Mouse (Mus musculus) heart, embryonic 16.5 days (tissue): ENCODE data around the gene Kansl1. TPM values are rescaled to one million over a fixed set of nuclear protein-coding genes. Genes with fewer than 3 reads are reported as not detected.
A peak's percentile ranks its signal among the peaks of the same experiment; 100 is the strongest.

ENCODE experiments used
- ATAC-seq: fragments of 200-750 bp; cut with Nextera tagmentation; replicated peaks from 2 replicates; pipeline ENCODE4 v1.8.0; 2017; ENCODE audit warnings: moderate number of reproducible peaks; ENCODE audit not compliant: insufficient read depth, low FRiP score; ENCODE audit errors: extremely low read depth
- H3K27ac ChIP-seq: fragments of 300-500 bp; sonication (generic); 2 replicates; pipeline ENCODE4 v1.5.1; 2014; ENCODE audit warnings: mild to moderate bottlenecking, low read length, control low read depth, moderate library complexity
- H3K27me3 ChIP-seq: fragments of 300-500 bp; sonication (generic); 2 replicates; pipeline ENCODE4 v1.6.1; 2014; ENCODE audit warnings: low read length, mixed read lengths; ENCODE audit not compliant: control insufficient read depth, insufficient read depth
- H3K36me3 ChIP-seq: fragments of 300-500 bp; sonication (generic); 2 replicates; pipeline ENCODE4 v1.6.1; 2014; ENCODE audit not compliant: control insufficient read depth, insufficient read depth
- H3K4me1 ChIP-seq: fragments of 300-500 bp; sonication (generic); 2 replicates; pipeline ENCODE4 v1.6.1; 2014; ENCODE audit warnings: low read length, mixed read lengths; ENCODE audit not compliant: control insufficient read depth, insufficient read depth
- H3K4me2 ChIP-seq: fragments of 300-500 bp; sonication (generic); 2 replicates; pipeline ENCODE4 v1.6.1; 2014; ENCODE audit warnings: low read depth, mild to moderate bottlenecking, control low read depth, low read length
- H3K4me3 ChIP-seq: fragments of 300-500 bp; sonication (generic); 2 replicates; pipeline ENCODE4 v1.5.1; 2014; ENCODE audit warnings: mild to moderate bottlenecking, control low read depth, low read length
- H3K9ac ChIP-seq: fragments of 300-500 bp; sonication (generic); 2 replicates; pipeline ENCODE4 v1.6.1; 2014; ENCODE audit warnings: low read length, control low read depth
- H3K9me3 ChIP-seq: fragments of 300-500 bp; sonication (generic); replicated peaks from 2 replicates; pipeline ENCODE4 v1.6.1; 2016; ENCODE audit warnings: low read length; ENCODE audit not compliant: control insufficient read depth
- WGBS: fragments of 180-500 bp; shearing (Covaris S2); extraction: QIAGEN DNeasy Blood & Tissue Kit; methylation state at CpG from one replicate; pipeline ENCODE4 v1.1.7; 2014; 5-methylcytosine and 5-hydroxymethylcytosine counted together
- polyA plus RNA-seq: library from polyadenylated mRNA; unstranded; fragments of >200 nt; fragmentation: Nextera tagmentation; extraction: Ambion mirVana; gene quantifications from 2 replicates; pipeline ENCODE4 v1.2.1, GENCODE M21; 2015

Gene Kansl1
- polyA plus RNA-seq, 1 experiment from 2014 or later = 12.5 TPM

GRCm38 (mm10) chr11:104432251-104432650, 36.4 kb downstream of the Kansl1 start:
- H3K9ac ChIP-seq = no peak overlapping the region

GRCm38 (mm10) chr11:104431807-104432206, 36.9 kb downstream of the Kansl1 start:
- ATAC-seq = no peak

More at GRCm38 (mm10) chr11:104432251-104432650, 36.4 kb downstream of the Kansl1 start:
- H3K27ac ChIP-seq = no peak overlapping the region
- H3K36me3 ChIP-seq = no peaks in the 10 kb centered on the region
- no peak overlapping the region for H3K4me2 ChIP-seq
- H3K4me3 ChIP-seq = no peak overlapping the region
- no peaks in the 10 kb centered on the region for H3K27me3 ChIP-seq
- H3K4me1 ChIP-seq = peaks cover 22% of the 10 kb centered on the region
- no peak for ATAC-seq
- H3K9me3 ChIP-seq = no peaks in the 10 kb centered on the region

GRCm38 (mm10) chr11:104424727-104425416, 43.8 kb downstream of the Kansl1 start:
- Histone ChIP-seq H3K4me3 (0 out of 2 replicates have a peak overlapping the region, but pooled peaks have one; percentile 15), H3K4me2 (no peak overlapping the region), H3K27ac (peak overlapping the region; percentile 44; the same call in 1 of the 2 replicates), H3K27me3 (no peaks in the 10 kb centered on the region), H3K9ac (no peak overlapping the region), H3K36me3 (peaks cover 19% of the 10 kb centered on the region), H3K9me3 (no peaks in the 10 kb centered on the region), H3K4me1 (peaks cover 10% of the 10 kb centered on the region)
- ATAC-seq = peak; percentile 63; the same call in 1 of the 2 replicates
- WGBS = 76% methylated on average over 16 of the region's 16 CpGs

More at GRCm38 (mm10) chr11:104431807-104432206, 36.9 kb downstream of the Kansl1 start:
- Histone ChIP-seq H3K36me3 (no peaks in the 10 kb centered on the region), H3K9me3 (no peaks in the 10 kb centered on the region), H3K4me3 (no peak overlapping the region), H3K4me1 (peaks cover 20% of the 10 kb centered on the region), H3K9ac (no peak overlapping the region), H3K27ac (no peak overlapping the region), H3K27me3 (no peaks in the 10 kb centered on the region), H3K4me2 (no peak overlapping the region)
- WGBS = 73% methylated on average over 1 of the region's 1 CpGs

GRCm38 (mm10) chr11:104412254-104412653, 56.4 kb downstream of the Kansl1 start:
- Histone ChIP-seq H3K36me3 (peaks cover 4% of the 10 kb centered on the region), H3K4me1 (no peaks in the 10 kb centered on the region), H3K9me3 (no peaks in the 10 kb centered on the region), H3K4me2 (no peak overlapping the region), H3K27ac (no peak overlapping the region), H3K27me3 (no peaks in the 10 kb centered on the region), H3K9ac (no peak overlapping the region), H3K4me3 (no peak overlapping the region)
- ATAC-seq = no peak

- Histone ChIP-seq H3K4me1 (no peaks in the 10 kb centered on the region), H3K4me2 (no peak overlapping the region), H3K4me3 (no peak overlapping the region), H3K9ac (no peak overlapping the region), H3K9me3 (no peaks in the 10 kb centered on the region), H3K27ac (no peak overlapping the region), H3K27me3 (no peaks in the 10 kb centered on the region), H3K36me3 (peaks cover 8% of the 10 kb centered on the region)
- no peak for ATAC-seq
- WGBS = 72% methylated on average over 2 of the region's 2 CpGs
Measured at GRCm38 (mm10) chr11:104407391-104407790, 61.3 kb downstream of the Kansl1 start.

- H3K9me3 ChIP-seq = no peaks in the 10 kb centered on the region
- H3K36me3 ChIP-seq = peaks cover 11% of the 10 kb centered on the region
- H3K27me3 ChIP-seq = no peaks in the 10 kb centered on the region
- no peak overlapping the region for H3K4me2 ChIP-seq
- ATAC-seq = no peak
- H3K9ac ChIP-seq = no peak overlapping the region
- H3K4me3 ChIP-seq = no peak overlapping the region
- H3K27ac ChIP-seq = no peak overlapping the region
- H3K4me1 ChIP-seq = peaks cover 21% of the 10 kb centered on the region
- WGBS = 45% methylated on average over 5 of the region's 5 CpGs
Measured at GRCm38 (mm10) chr11:104400961-104401360, 67.7 kb downstream of the Kansl1 start.

- Histone ChIP-seq H3K36me3 (peaks cover 11% of the 10 kb centered on the region), H3K4me3 (no peak overlapping the region), H3K27me3 (no peaks in the 10 kb centered on the region), H3K9me3 (no peaks in the 10 kb centered on the region), H3K27ac (peak overlapping the region; percentile 5; the same call in 1 of the 2 replicates), H3K4me2 (peak overlapping the region; percentile 8; the same call in 1 of the 2 replicates), H3K4me1 (peaks cover 21% of the 10 kb centered on the region), H3K9ac (no peak overlapping the region)
- 43% methylated on average over 4 of the region's 4 CpGs for WGBS
- no peak for ATAC-seq
Measured at GRCm38 (mm10) chr11:104399459-104400216, 69.0 kb downstream of the Kansl1 start.

GRCm38 (mm10) chr11:104395648-104396047, 73.0 kb downstream of the Kansl1 start:
- peaks cover 20% of the 10 kb centered on the region for H3K4me1 ChIP-seq
- no peak overlapping the region for H3K4me2 ChIP-seq
- no peaks in the 10 kb centered on the region for H3K27me3 ChIP-seq
- H3K9ac ChIP-seq = no peak overlapping the region
- H3K9me3 ChIP-seq = no peaks in the 10 kb centered on the region
- H3K36me3 ChIP-seq = no peaks in the 10 kb centered on the region
- WGBS = 94% methylated on average over 2 of the region's 2 CpGs
- no peak overlapping the region for H3K4me3 ChIP-seq
- H3K27ac ChIP-seq = no peak overlapping the region
- ATAC-seq = no peak

- 73% methylated on average over 6 of the region's 6 CpGs for WGBS
- H3K4me3 ChIP-seq = no peak overlapping the region
- no peak overlapping the region for H3K27ac ChIP-seq
- no peaks in the 10 kb centered on the region for H3K36me3 ChIP-seq
- no peaks in the 10 kb centered on the region for H3K9me3 ChIP-seq
- ATAC-seq = no peak
- no peaks in the 10 kb centered on the region for H3K27me3 ChIP-seq
- no peak overlapping the region for H3K4me2 ChIP-seq
- no peak overlapping the region for H3K9ac ChIP-seq
- H3K4me1 ChIP-seq = peaks cover 12% of the 10 kb centered on the region
Measured at GRCm38 (mm10) chr11:104393196-104393595, 75.5 kb downstream of the Kansl1 start.
